Mouse (Mus musculus) heart, postnatal 0 days (tissue): Measurements from ENCODE around the gene Eng.

Experiments used
- CTCF ChIP-seq: IDR thresholded peaks from 2 replicates; pipeline ENCODE4 v1.5.1; 2016; ENCODE audit warnings: antibody characterized with exemption, control low read depth, low read depth
- EP300 ChIP-seq: IDR thresholded peaks from 2 replicates; pipeline ENCODE4 v1.6.1; 2016; ENCODE audit warnings: antibody characterized with exemption, low read depth

GRCm38 (mm10) chr2:32722046-32722445 is 75.7 kb downstream of the Eng start:
- TF ChIP-seq EP300: no peak
- TF ChIP-seq CTCF: no peak
